Mouse (Mus musculus) CH12.LX (cell line): ENCODE measurements around the gene Dnajb5.

Experiments used
- CTCF ChIP-seq, 2 experiments: IDR thresholded peaks in 1 of 2; conservative IDR thresholded peaks in 1 of 2; 2 replicates each; pipeline ENCODE4 v1.5.1; 2011 to 2012; ENCODE audit warnings: low read depth in 2 of 2, low read length in 2 of 2, improper control_type of control experiment in 1 of 2, inconsistent platforms in 1 of 2, mild to moderate bottlenecking in 1 of 2, moderate library complexity in 1 of 2
- MEF2A ChIP-seq: IDR thresholded peaks from 2 replicates; pipeline ENCODE4 v1.6.1; 2014; ENCODE audit warnings: low read depth, mild to moderate bottlenecking, inconsistent platforms, low read length, improper control_type of control experiment, borderline replicate concordance

DNA sequence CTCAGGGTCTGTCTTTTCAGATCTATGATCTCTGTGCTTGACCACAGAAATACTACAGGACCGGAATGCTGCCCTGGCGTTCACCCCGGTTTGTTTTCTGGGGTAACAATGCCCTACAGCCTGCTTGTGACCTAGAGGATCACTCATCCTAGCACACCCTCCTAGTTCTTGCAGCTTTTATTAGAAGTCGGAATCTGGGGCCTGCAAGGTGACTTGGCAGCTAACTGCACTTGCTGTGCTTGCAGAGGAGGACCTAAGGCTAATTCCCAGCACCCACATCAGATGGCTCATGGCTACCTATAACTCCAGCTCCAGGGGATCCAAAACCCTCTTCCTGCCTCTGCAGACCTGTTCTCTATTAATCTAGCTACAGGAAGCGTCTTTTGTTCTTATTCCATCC lies 46.9 kb upstream of the Dnajb5 start:
- no peak for TF ChIP-seq MEF2A
- no peak for TF ChIP-seq CTCF (conservative IDR thresholded peaks at IDR 0.05 in 1 of 2, IDR thresholded peaks at IDR 0.05 in 1 of 2; ENCODE audit: low read depth in 2 of 2, low read length in 2 of 2)
